Mouse (Mus musculus) ovary, postnatal 14 days (tissue): Measurements from ENCODE around the gene Itpkc.
A peak's percentile ranks its signal among the peaks of the same experiment; 100 is the strongest.

ENCODE experiments used
- DNase-seq: peaks from one replicate; pipeline ENCODE4 v3.0.0; 2022; ENCODE audit warnings: low spot score

Itpkc gene

GRCm38 (mm10) chr7:27163450-27163805, 65.0 kb downstream of the Itpkc start:
- DNase-seq = no peak

GRCm38 (mm10) chr7:27162780-27163449, 65.5 kb downstream of the Itpkc start:
- DNase-seq = no peak

- no peak for DNase-seq
Observed at GRCm38 (mm10) chr7:27161744-27162143, 66.7 kb downstream of the Itpkc start.

- no peak for DNase-seq
Observed at GRCm38 (mm10) chr7:27160921-27161320, 67.5 kb downstream of the Itpkc start.

- DNase-seq = peak; percentile 77
Observed at GRCm38 (mm10) chr7:27159882-27160281, 68.6 kb downstream of the Itpkc start.

- DNase-seq = no peak
Observed at GRCm38 (mm10) chr7:27159256-27159655, 69.2 kb downstream of the Itpkc start.

GRCm38 (mm10) chr7:27158171-27158570, 70.3 kb downstream of the Itpkc start:
- no peak for DNase-seq
